Mouse (Mus musculus) layer of hippocampus, adult 11-12 months (tissue): ENCODE data around the gene Cmtm6.

Experiments
- DNase-seq: peaks from one replicate; pipeline ENCODE4 v3.0.0; 2022; ENCODE audit warnings: low spot score

Cmtm6 gene

GRCm38 (mm10) chr9:114729911-114730805, 758 bp upstream of the Cmtm6 start:
- DNase-seq = no peak

- DNase-seq = no peak
Measured at GRCm38 (mm10) chr9:114731871-114732682, 1.2 kb downstream of the Cmtm6 start.

- no peak for DNase-seq
Measured at GRCm38 (mm10) chr9:114733238-114733637, 2.3 kb downstream of the Cmtm6 start.

- no peak for DNase-seq
Measured at GRCm38 (mm10) chr9:114736442-114736841, 5.5 kb downstream of the Cmtm6 start.

- no peak for DNase-seq
Measured at GRCm38 (mm10) chr9:114740336-114740735, 9.4 kb downstream of the Cmtm6 start.

- no peak for DNase-seq
Measured at GRCm38 (mm10) chr9:114742731-114743130, 11.8 kb downstream of the Cmtm6 start.

- no peak for DNase-seq
Measured at GRCm38 (mm10) chr9:114745163-114745562, 14.2 kb downstream of the Cmtm6 start.

GRCm38 (mm10) chr9:114745654-114746053, 14.7 kb downstream of the Cmtm6 start:
- no peak for DNase-seq

- no peak for DNase-seq
Measured at GRCm38 (mm10) chr9:114747012-114747411, 16.1 kb downstream of the Cmtm6 start.

- DNase-seq = no peak
Measured at GRCm38 (mm10) chr9:114747466-114747865, 16.6 kb downstream of the Cmtm6 start.

GRCm38 (mm10) chr9:114751582-114751981, 20.7 kb downstream of the Cmtm6 start:
- DNase-seq = no peak

- DNase-seq = no peak
Measured at GRCm38 (mm10) chr9:114752311-114752710, 21.4 kb downstream of the Cmtm6 start.

- peak; percentile 93 for DNase-seq
Measured at GRCm38 (mm10) chr9:114752863-114753484, 22.1 kb downstream of the Cmtm6 start.

- DNase-seq = no peak
Measured at GRCm38 (mm10) chr9:114758272-114758671, 27.4 kb downstream of the Cmtm6 start.

GRCm38 (mm10) chr9:114758801-114759200, 27.9 kb downstream of the Cmtm6 start:
- DNase-seq = no peak

- no peak for DNase-seq
Measured at GRCm38 (mm10) chr9:114759886-114760285, 29.0 kb downstream of the Cmtm6 start.

- DNase-seq = no peak
Measured at GRCm38 (mm10) chr9:114760353-114760752, 29.4 kb downstream of the Cmtm6 start.

- no peak for DNase-seq
Measured at GRCm38 (mm10) chr9:114761848-114762247, 30.9 kb downstream of the Cmtm6 start.

GRCm38 (mm10) chr9:114763341-114763740, 32.4 kb downstream of the Cmtm6 start:
- DNase-seq = no peak

- DNase-seq = peak; percentile 53
Measured at GRCm38 (mm10) chr9:114767030-114767429, 36.1 kb downstream of the Cmtm6 start.

- no peak for DNase-seq
Measured at GRCm38 (mm10) chr9:114767507-114767906, 36.6 kb downstream of the Cmtm6 start.

GRCm38 (mm10) chr9:114768066-114768465, 37.1 kb downstream of the Cmtm6 start:
- DNase-seq = no peak
